In genomic region chr4:48889074-48889592, GRCm38 (mm10) we compare ENCODE assay signal across 19 mouse cellular contexts.
"Had no signal": no experiment of that assay in that cellular context is flagged by ENCODE, and none has a peak within 500 bp of the region (broad histone marks: within the 10 kb centered on the region; RNA-seq: fewer than 3 reads in every experiment).

No protein-coding gene starts in this region.

- H3K4me2 ChIP-seq: lung, embryonic 14.5 days; midbrain, embryonic 12.5 days; neural tube, embryonic 12.5 days had no signal

- ATAC-seq: midbrain, embryonic 16.5 days had no signal

- H3K36me3 ChIP-seq: midbrain, embryonic 10.5 days; midbrain, embryonic 12.5 days; neural tube, embryonic 12.5 days had no signal

- H3K27ac ChIP-seq: liver, embryonic 14.5 days; midbrain, embryonic 10.5 days; midbrain, embryonic 12.5 days; neural tube, embryonic 12.5 days had no signal

- DNase-seq: lung, adult 18-20 months; lung, embryonic 14.5 days; lung, postnatal 10 days; lung, postnatal 4 days; midbrain, embryonic 14.5 days; retina, postnatal 1 day; right cerebral cortex, adult 18-20 months; right cerebral cortex, postnatal 25 days; right cerebral cortex, postnatal 4 days; spleen, adult 18-20 months; thymus, adult 18-20 months; thymus, postnatal 14 days; thymus, postnatal 36 days had no signal

- H3K9me3 ChIP-seq: midbrain, embryonic 10.5 days; midbrain, embryonic 12.5 days; neural tube, embryonic 12.5 days had no signal

- H3K4me3 ChIP-seq: midbrain, embryonic 10.5 days; midbrain, embryonic 12.5 days; myocyte; neural tube, embryonic 12.5 days had no signal

- H3K27me3 ChIP-seq: midbrain, embryonic 12.5 days; neural tube, embryonic 12.5 days had no signal

- H3K9ac ChIP-seq: liver, embryonic 14.5 days; lung, embryonic 14.5 days; midbrain, embryonic 12.5 days; neural tube, embryonic 12.5 days had no signal

- H3K4me1 ChIP-seq: midbrain, embryonic 10.5 days; midbrain, embryonic 12.5 days; neural tube, embryonic 12.5 days had no signal
